Mouse (Mus musculus): ENCODE data around the gene Zfp180. TPM values are rescaled to one million over a fixed set of nuclear protein-coding genes. Genes with fewer than 3 reads are reported as not detected.
"Not testable (repeated sequence)": the region's sequence is repeated elsewhere in the genome, so short reads cannot be mapped to it uniquely, and the experiment has no call there.

Zfp180 gene
- 8.6 and 9.5 TPM in 2 replicates for total RNA-seq (2014; rRNA removed)
- 11.5 and 12.7 TPM in 2 replicates for polyA plus RNA-seq (2012; rRNA removed)

DNA sequence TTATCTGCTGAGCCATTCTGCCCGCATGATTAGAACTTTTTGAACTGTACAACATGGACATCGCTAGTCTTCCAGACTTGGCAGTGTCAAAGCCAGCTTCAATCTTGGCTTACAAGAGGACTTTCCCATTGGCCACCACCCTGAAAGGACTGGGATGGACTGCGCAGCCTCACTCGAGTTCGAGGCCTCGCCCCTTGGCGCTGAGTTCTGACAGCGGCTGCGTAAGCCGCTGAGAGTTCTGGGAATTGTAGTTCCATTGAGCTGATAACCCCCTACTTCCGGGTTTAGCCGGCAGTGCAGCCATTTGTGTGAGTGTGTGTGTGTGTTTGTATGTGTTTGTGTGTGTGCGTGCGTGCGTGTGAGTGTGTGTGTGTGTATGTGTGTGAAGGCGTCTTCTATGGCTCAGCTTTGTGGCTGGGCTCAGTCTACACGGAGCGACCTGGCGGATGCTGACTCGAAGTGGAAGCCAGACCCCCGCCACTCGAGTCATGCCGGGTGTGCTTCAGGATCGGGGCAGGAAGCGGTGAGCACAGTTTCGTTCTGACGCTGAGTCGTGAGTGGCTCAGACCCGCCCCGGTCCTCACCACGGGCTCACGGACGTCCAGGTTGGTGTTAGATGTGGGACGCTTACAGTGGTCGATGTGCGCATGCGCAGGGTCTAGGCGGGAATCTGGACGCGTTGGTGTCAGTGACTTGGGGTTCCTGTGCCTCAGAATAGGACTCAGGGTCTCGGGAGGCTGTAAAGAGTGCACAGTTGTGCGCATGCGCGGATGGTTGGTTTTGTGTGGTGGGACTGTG is at the start of gene Zfp180:
Gene Zfp180 (plus strand): TSS at position 291 of the 798 bp plus-strand sequence.
- Histone ChIP-seq H3K4me1 (ENCODE audit: control insufficient read depth, insufficient read depth, low read length) (peaks cover 8% of the 10 kb centered on the region), H3K4me3 (ENCODE audit: insufficient read depth, low read depth, low read length) (peak within 1 kb of the TSS; percentile 80), H3K9ac (ENCODE audit: low read depth, low read length) (peak within 1 kb of the TSS; percentile 79), H3K79me2 (ENCODE audit: control insufficient read depth, insufficient read depth, low read length) (peaks cover 31% of the 10 kb centered on the region), H3K27ac (replicated peaks; ENCODE audit: insufficient read depth, low read depth, low read length) (peak within 1 kb of the TSS; percentile 49), H3K27me3 (ENCODE audit: control insufficient read depth, insufficient read depth, low read length) (no peaks in the 10 kb centered on the region), H3K36me3 (ENCODE audit: control insufficient read depth, insufficient read depth, low read length) (0 out of 2 replicates have a peak, but pooled peaks cover 1% of the 10 kb centered on the region)
- peak; percentile 99 for DNase-seq (ENCODE audit: extremely low read depth, low read depth, low spot score)
- no peak for TF ChIP-seq POLR2A (IDR thresholded peaks at IDR 0.05; ENCODE audit: extremely low read depth, insufficient read depth, low read length)
- no peak for TF ChIP-seq CTCF (IDR thresholded peaks at IDR 0.05; ENCODE audit: low read depth, low read length)
- 17% methylated on average over 44 of the region's 44 CpGs for WGBS

DNA sequence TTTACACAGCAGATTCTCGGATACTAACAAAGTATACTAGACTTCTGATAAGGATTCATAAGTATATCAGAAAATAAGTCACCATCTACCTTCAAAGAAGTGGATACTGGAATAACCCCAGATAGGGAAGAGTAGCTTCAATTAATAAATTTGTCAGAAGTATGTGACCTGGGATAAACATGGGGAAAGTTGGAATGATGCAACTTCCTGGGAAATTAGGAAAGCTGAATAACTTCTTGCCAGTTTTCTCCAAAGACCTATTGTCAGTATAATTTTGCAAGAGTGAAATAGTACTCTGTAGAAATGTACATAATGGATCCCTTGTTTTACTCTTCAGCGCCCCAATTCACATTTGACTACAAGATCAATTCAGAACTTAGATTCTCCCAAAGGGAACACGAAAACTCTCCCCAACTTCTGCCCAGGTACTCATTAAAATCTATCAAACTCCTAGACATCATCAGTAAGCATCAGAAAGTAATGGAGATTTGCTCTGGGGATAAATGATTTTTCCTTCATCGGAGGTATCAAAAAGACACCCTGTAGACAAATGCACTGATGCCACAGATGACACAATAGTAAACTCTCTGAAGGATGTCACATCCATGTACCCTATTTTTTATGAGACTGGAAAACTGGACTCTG is 28.9 kb upstream of the Zfp180 start, which contains the start of gene Vmn1r183:
Gene Vmn1r183 (plus strand): TSS at position 595 of the 645 bp plus-strand sequence.
- TF ChIP-seq CTCF (IDR thresholded peaks at IDR 0.05; ENCODE audit: low read depth, low read length), result no peak
- no peak within 1 kb of the TSS for H3K27ac ChIP-seq (replicated peaks; ENCODE audit: insufficient read depth, low read depth, low read length)
- no peaks in the 10 kb centered on the region for H3K27me3 ChIP-seq (ENCODE audit: control insufficient read depth, insufficient read depth, low read length)
- no peaks in the 10 kb centered on the region for H3K79me2 ChIP-seq (ENCODE audit: control insufficient read depth, insufficient read depth, low read length)
- H3K36me3 ChIP-seq (ENCODE audit: control insufficient read depth, insufficient read depth, low read length), result no peaks in the 10 kb centered on the region
- 76% methylated on average over 4 of the region's 4 CpGs for WGBS
- no peak within 1 kb of the TSS for H3K4me3 ChIP-seq (ENCODE audit: insufficient read depth, low read depth, low read length)
- no peaks in the 10 kb centered on the region for H3K4me1 ChIP-seq (ENCODE audit: control insufficient read depth, insufficient read depth, low read length)
- no peak within 1 kb of the TSS for H3K9ac ChIP-seq (ENCODE audit: low read depth, low read length)
- DNase-seq (ENCODE audit: extremely low read depth, low read depth, low spot score), result no peak

DNA sequence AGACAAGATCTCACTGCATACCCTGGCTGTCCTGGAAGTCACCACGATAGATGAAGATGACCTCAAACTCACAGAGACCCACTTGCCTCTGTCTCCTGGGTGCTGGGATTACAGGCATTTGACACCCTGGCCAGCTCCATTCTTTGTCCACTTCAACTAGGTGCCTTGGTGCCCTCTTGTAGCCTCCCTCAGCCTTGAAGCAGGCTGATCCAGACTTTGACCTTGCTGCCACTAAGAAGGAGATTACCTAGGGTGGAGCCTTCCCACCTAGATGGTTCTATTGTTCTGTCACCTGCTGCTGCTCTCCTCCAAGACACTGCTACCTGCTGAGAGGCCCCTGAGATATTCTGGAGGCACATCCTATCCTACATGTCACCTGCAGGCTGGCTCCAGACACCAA is 7.3 kb upstream of the Zfp180 start:
- not testable (repeated sequence) for H3K36me3 ChIP-seq (ENCODE audit: control insufficient read depth, insufficient read depth, low read length); H3K4me1 ChIP-seq (ENCODE audit: control insufficient read depth, insufficient read depth, low read length); H3K4me3 ChIP-seq (ENCODE audit: insufficient read depth, low read depth, low read length); DNase-seq (ENCODE audit: extremely low read depth, low read depth, low spot score); H3K9ac ChIP-seq (ENCODE audit: low read depth, low read length); H3K79me2 ChIP-seq (ENCODE audit: control insufficient read depth, insufficient read depth, low read length); H3K27ac ChIP-seq (replicated peaks; ENCODE audit: insufficient read depth, low read depth, low read length); H3K27me3 ChIP-seq (ENCODE audit: control insufficient read depth, insufficient read depth, low read length)
- 17% methylated on average over 1 of the region's 1 CpGs for WGBS

DNA sequence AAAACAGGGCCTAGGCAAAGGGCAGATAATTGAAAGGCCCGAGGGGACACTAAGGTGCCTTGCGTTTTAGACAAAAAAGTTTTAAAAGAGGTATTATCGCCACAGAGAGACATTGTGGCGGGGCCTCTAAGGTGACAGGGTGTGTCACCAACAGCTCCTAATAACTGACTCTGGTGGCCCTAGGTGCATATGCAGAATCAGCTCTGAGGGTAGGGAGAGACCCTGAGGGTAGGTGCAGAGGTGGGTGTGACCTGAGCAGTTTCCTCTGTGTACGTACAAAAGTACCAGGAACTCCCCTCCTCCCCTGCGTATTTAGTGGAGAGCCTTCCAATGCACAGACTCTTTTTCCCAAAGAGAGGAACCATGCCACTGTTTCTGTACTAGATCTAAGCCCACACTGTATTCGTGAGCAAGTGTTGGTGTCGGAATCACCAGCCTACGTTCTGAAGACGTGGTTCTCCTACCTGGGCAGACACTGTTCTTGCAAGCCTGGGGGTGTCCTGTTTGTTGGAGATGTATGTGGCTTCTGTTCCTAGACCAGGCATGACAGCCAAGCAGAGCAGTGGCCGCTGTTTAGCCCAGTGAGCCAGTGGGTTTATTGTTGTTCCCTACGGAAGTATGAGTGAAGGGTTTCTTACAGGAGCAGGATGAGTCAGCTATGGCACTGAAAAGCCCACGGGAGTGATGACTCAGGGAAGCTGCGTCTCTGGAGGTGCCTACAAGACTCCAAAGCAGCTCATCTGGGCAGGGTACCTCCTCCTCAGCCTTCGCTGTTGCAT is 922 bp downstream of the Zfp180 start:
- 44% methylated on average over 15 of the region's 15 CpGs for WGBS
- H3K79me2 ChIP-seq (ENCODE audit: control insufficient read depth, insufficient read depth, low read length), result peaks cover 34% of the 10 kb centered on the region
- no peaks in the 10 kb centered on the region for H3K27me3 ChIP-seq (ENCODE audit: control insufficient read depth, insufficient read depth, low read length)
- peak overlapping the region; percentile 80 for H3K4me3 ChIP-seq (ENCODE audit: insufficient read depth, low read depth, low read length)
- DNase-seq (ENCODE audit: extremely low read depth, low read depth, low spot score), result no peak
- H3K36me3 ChIP-seq (ENCODE audit: control insufficient read depth, insufficient read depth, low read length), result peaks cover 7% of the 10 kb centered on the region; the same call in 1 of the 2 replicates
- TF ChIP-seq CTCF (IDR thresholded peaks at IDR 0.05; ENCODE audit: low read depth, low read length) (no peak), POLR2A (IDR thresholded peaks at IDR 0.05; ENCODE audit: extremely low read depth, insufficient read depth, low read length) (no peak)
- no peak overlapping the region for H3K27ac ChIP-seq (replicated peaks; ENCODE audit: insufficient read depth, low read depth, low read length)
- H3K9ac ChIP-seq (ENCODE audit: low read depth, low read length), result peak overlapping the region; percentile 79
- peaks cover 8% of the 10 kb centered on the region for H3K4me1 ChIP-seq (ENCODE audit: control insufficient read depth, insufficient read depth, low read length)

DNA sequence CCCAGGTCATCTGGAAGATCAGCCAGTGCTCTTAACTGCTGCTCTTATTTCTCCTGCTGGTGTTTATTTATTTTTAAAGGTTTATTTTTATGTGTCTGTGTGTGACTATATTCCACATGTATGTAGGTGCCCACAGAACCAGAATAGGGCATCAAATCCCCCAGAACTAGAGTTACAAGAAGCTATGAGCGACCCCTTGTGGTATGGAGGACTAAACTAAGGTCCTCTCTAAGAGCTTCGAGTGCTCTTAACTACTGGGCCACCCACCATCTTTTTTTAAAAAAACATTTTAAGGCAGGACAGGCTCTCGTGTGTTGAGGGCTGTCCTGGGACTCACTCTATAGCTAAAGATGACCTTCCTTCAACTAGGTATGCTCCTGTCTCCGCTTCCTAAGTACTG is 5.1 kb downstream of the Zfp180 start:
- H3K4me3 ChIP-seq (ENCODE audit: insufficient read depth, low read depth, low read length), result no peak overlapping the region
- TF ChIP-seq CTCF (IDR thresholded peaks at IDR 0.05; ENCODE audit: low read depth, low read length) (no peak), POLR2A (IDR thresholded peaks at IDR 0.05; ENCODE audit: extremely low read depth, insufficient read depth, low read length) (no peak)
- no peak overlapping the region for H3K9ac ChIP-seq (ENCODE audit: low read depth, low read length)
- H3K36me3 ChIP-seq (ENCODE audit: control insufficient read depth, insufficient read depth, low read length), result peaks cover 8% of the 10 kb centered on the region
- peaks cover 8% of the 10 kb centered on the region for H3K4me1 ChIP-seq (ENCODE audit: control insufficient read depth, insufficient read depth, low read length)
- H3K79me2 ChIP-seq (ENCODE audit: control insufficient read depth, insufficient read depth, low read length), result peaks cover 33% of the 10 kb centered on the region
- H3K27ac ChIP-seq (replicated peaks; ENCODE audit: insufficient read depth, low read depth, low read length), result no peak overlapping the region
- no peaks in the 10 kb centered on the region for H3K27me3 ChIP-seq (ENCODE audit: control insufficient read depth, insufficient read depth, low read length)
- no peak for DNase-seq (ENCODE audit: extremely low read depth, low read depth, low spot score)
- WGBS, result 99% methylated on average over 4 of the region's 4 CpGs
